Mouse (Mus musculus): ENCODE measurements at regions not wholly inside any gene's neighbourhood (a gene's known extent, or its start where the extent isn't known, plus 50 kb on each side); places are given as distances from the start of the nearest gene placed in this dataset.

DNA sequence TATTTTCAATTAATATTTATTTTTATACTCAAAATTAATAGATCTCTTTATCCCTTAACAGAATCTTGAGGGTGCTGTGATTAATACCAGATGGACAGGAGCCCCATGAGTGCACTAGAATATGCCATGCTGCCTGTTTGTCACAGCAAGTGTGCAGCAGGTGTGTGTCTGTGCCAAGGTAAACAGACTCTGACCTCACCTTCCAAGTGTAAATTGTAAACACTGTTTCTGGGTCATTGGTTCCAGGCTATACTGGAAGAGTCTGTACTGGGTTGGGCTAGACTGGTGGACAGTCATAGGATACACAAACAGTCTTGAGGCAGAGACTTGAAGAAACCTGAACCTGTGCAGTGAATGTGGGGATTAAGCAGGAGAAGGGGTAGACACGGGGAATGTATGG is 422.2 kb downstream of the Gm21833 start:
- no peak for DNase-seq
- intact Hi-C loops (cut with DNase I), result no loop called here

DNA sequence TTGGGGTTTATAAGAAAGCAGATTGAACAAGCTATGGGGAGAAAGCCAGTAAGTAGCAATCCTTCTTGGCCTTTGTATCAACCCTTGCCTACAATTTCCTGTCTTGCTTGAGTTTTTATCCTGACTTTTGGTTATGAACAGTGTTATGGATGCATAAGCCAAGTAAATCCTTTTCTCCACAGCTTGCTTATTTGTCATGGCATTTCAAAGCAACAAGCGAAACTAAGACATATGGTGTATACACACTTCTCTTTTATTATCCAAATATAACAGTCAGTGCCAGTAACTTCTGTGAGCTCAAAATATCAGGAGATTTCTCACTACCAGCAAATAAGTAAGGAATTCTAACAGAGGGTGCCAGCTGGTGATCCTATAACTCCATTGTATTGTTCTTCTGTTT is 426.0 kb downstream of the Gm21833 start:
- intact Hi-C loops (cut with DNase I), result no loop called here
- no peak for DNase-seq

DNA sequence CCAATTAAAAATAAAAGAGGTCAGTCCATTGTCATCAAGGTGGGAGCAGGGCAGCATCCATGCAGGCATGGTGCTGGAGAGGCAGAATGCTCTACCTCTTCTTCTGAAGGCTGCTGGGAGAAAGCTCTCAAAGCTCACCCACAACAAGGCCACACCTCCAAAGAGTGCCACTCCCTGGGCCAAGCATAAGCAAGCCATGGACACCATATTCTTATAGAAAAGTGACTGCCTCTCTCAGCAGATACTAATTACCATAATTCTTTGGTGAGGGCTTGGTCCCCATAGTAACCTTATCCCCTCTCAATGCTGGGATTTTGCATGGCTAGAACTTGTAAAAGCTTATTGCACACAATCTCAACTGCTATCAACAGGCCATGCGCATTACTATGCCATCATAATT is 443.7 kb downstream of the Gm21833 start:
- DNase-seq, result no peak
- intact Hi-C loops (cut with DNase I), result no loop called here

DNA sequence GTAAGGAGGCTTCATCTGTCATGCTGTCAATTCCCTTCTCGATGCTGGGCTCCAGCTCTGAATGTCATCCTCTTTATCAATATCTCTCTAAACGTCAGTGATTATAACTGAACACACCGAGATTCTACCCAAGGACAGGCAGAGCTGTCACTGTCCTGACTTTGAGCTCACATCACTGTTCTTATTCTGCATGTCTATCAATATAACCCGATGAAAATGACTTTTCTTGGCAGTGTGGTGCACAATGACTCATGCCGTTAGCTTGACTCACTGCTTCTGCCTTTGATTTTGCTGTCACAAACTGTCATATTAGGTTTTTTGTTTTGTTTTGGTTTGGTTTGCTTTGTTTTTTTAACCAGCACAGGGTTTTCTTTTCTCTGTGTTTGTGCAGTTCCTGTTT is 488.1 kb downstream of the Gm21833 start:
- intact Hi-C loops (cut with DNase I), result no loop called here
- DNase-seq, result no peak

DNA sequence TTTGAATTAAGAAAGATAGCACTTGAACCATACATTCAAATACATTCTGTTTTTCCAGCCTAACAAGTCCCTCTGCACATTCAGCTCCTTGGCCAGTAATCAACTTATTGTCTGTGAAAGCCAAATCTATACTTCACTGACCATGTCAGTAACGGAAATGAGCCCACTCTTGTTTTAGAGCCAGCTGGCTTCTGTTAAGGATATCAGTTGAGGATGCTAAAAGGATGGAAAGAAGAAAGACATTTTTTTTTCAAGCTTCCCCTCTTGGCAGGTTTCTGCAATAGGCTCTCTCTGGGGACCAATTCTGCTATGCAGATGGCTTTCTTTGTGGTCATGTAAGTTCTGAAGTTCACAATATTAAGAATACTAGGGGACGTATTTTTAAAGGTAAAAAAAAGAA is 498.6 kb downstream of the Gm21833 start:
- intact Hi-C loops (cut with DNase I), result no loop called here

DNA sequence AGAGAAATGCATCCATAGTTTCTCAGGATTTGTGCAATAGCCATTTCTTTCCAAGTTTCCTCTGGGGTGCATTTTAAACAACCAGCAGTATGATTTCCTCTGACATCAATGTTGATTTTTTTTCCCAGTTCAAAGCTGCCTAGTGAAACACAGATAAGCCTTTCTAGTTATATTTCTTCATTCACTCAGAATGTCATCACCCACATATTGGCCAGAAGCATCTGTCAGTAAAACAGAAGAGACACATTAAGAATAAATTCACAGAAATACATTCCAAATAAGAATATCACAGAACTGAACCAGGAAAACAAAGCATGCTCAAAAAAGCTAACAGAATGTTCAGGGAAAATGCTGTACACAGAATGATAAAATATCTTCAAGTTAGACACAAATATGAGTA is 522.9 kb downstream of the Gm21833 start:
- no peak for DNase-seq
- intact Hi-C loops (cut with DNase I), result no loop called here

More for the DNA sequence above, 498.6 kb downstream of the Gm21833 start:
- DNase-seq, result no peak

DNA sequence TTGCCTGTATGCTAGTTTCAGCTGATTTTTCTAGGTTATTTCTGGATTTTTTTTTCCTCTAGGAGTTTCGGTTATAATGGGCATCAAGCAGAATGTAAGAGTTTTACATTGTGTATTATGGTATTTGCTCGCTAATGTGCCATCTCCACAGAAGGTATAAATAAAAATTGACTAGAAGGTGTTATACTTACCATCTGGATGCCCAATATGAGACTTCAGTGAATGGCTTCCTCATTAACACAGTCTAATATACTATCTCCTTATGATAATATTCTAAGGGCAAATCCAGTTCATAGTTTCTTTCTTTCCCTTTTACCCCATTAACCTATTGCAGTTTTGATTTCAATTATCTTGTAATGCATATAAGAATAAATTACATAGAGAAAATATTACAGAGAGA is 566.4 kb downstream of the Gm21833 start:
- intact Hi-C loops (cut with DNase I), result no loop called here
- DNase-seq, result no peak

DNA sequence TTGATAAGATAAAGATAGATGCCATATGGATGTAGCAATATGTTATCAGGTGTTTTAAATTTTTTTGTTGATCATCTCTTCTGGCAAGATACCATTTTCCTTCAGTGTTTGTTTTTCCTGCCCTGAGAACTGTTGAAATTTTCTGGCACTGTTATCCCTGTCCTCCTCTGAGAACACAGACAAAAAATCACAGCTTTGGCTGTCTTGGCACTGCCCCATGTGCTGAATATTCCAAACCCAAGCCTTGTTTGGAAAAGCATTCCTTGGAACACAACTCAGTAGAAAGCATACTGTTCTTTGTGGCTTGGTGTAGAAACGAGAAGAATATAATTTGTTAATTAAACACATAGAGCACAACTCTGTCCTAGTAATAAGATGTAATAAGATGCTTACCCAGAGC is 592.5 kb downstream of the Gm21833 start:
- DNase-seq, result peak in 1 of 2 experiments; percentile 5
- intact Hi-C loops (cut with DNase I), result no loop called here

DNA sequence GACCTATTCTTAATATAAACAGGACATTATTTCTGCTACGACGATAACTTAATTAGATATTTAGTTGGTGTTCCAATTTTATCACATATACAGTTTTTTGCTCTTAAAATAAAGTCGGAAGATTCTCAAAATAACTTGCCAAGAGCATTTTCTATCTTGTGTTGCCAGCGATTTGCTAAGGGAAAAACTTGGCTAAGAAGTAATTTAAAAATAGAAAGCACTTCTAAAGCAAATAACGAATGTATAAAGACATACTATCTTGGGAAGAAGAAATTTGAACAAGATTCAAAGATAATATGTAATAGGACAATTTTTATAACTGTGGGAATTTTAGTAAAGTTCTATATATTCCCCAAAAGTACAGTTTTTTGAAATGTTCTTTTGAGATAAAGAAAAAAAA is 594.9 kb downstream of the Gm21833 start:
- intact Hi-C loops (cut with DNase I), result no loop called here
- DNase-seq, result no peak

Data from heart, postnatal 14 days (tissue).